Mouse (Mus musculus): ENCODE data around the gene Gjd2.

Gjd2 gene

GRCm38 (mm10) chr2:114013295-114013771, at the start of gene Gjd2:
Gjd2 (minus strand) TSS chr2:114013619.
- CTCF ChIA-PET: no interaction called here

- CTCF ChIA-PET: no interaction called here
Observed at GRCm38 (mm10) chr2:114060071-114060591, 46.7 kb upstream of the Gjd2 start.

- CTCF ChIA-PET: interaction anchor here (0.6 kb wide), 1 partner anchor 15 kb away, joined by 3 read pairs; no protein-coding TSS in a partner anchor
Observed at GRCm38 (mm10) chr2:114059608-114060007, 46.2 kb upstream of the Gjd2 start.

GRCm38 (mm10) chr2:114058226-114058796, 44.9 kb upstream of the Gjd2 start:
- CTCF ChIA-PET: no interaction called here

GRCm38 (mm10) chr2:114057303-114057853, 44.0 kb upstream of the Gjd2 start:
- CTCF ChIA-PET: no interaction called here

- CTCF ChIA-PET: no interaction called here
Observed at GRCm38 (mm10) chr2:114054129-114054528, 40.7 kb upstream of the Gjd2 start.

GRCm38 (mm10) chr2:114052696-114053598, 39.5 kb upstream of the Gjd2 start, which contains the start of gene Actc1:
Actc1 (minus strand) TSS chr2:114053548.
- CTCF ChIA-PET: no interaction called here

GRCm38 (mm10) chr2:114051871-114052241, 38.4 kb upstream of the Gjd2 start:
- CTCF ChIA-PET: no interaction called here

- CTCF ChIA-PET: no interaction called here
Observed at GRCm38 (mm10) chr2:114051111-114051870, 37.9 kb upstream of the Gjd2 start.

- CTCF ChIA-PET: no interaction called here
Observed at GRCm38 (mm10) chr2:114050150-114050549, 36.7 kb upstream of the Gjd2 start.

GRCm38 (mm10) chr2:114049372-114049771, 36.0 kb upstream of the Gjd2 start:
- CTCF ChIA-PET: no interaction called here

- CTCF ChIA-PET: no interaction called here
Observed at GRCm38 (mm10) chr2:114047960-114048611, 34.7 kb upstream of the Gjd2 start.

- CTCF ChIA-PET: no interaction called here
Observed at GRCm38 (mm10) chr2:114046151-114046664, 32.8 kb upstream of the Gjd2 start.

GRCm38 (mm10) chr2:114037926-114038325, 24.5 kb upstream of the Gjd2 start:
- CTCF ChIA-PET: no interaction called here

GRCm38 (mm10) chr2:114032259-114032658, 18.8 kb upstream of the Gjd2 start:
- CTCF ChIA-PET: no interaction called here

GRCm38 (mm10) chr2:114023383-114023782, 10.0 kb upstream of the Gjd2 start:
- CTCF ChIA-PET: no interaction called here

GRCm38 (mm10) chr2:114020210-114020563, 6.8 kb upstream of the Gjd2 start:
- CTCF ChIA-PET: no interaction called here

GRCm38 (mm10) chr2:114019474-114020209, 6.2 kb upstream of the Gjd2 start:
- CTCF ChIA-PET: no interaction called here

GRCm38 (mm10) chr2:114018136-114018535, 4.7 kb upstream of the Gjd2 start:
- CTCF ChIA-PET: no interaction called here

GRCm38 (mm10) chr2:114014839-114015238, 1.4 kb upstream of the Gjd2 start:
- CTCF ChIA-PET: no interaction called here

- CTCF ChIA-PET: no interaction called here
Observed at GRCm38 (mm10) chr2:114013846-114014245, 427 bp upstream of the Gjd2 start.
